Mouse (Mus musculus): Measurements from ENCODE around the gene Trim60.

Gene Trim60

GRCm38 (mm10) chr8:64983150-64983897, 35.1 kb downstream of the Trim60 start:
- DNase-seq, result no peak

GRCm38 (mm10) chr8:64962836-64963235, 55.5 kb downstream of the Trim60 start:
- no peak for DNase-seq

GRCm38 (mm10) chr8:64959025-64959424, 59.4 kb downstream of the Trim60 start:
- no peak for DNase-seq

GRCm38 (mm10) chr8:64952101-64952500, 66.3 kb downstream of the Trim60 start:
- DNase-seq, result no peak

Data from thymus, postnatal 4 days (tissue).